Mouse (Mus musculus): ENCODE results near the gene Zfp451. TPM values are rescaled to one million over a fixed set of nuclear protein-coding genes. Genes with fewer than 3 reads are reported as not detected.

The Zfp451 gene
- total RNA-seq, 2 experiments from 2014 or later, result 22.7 to 31.4 TPM

DNA sequence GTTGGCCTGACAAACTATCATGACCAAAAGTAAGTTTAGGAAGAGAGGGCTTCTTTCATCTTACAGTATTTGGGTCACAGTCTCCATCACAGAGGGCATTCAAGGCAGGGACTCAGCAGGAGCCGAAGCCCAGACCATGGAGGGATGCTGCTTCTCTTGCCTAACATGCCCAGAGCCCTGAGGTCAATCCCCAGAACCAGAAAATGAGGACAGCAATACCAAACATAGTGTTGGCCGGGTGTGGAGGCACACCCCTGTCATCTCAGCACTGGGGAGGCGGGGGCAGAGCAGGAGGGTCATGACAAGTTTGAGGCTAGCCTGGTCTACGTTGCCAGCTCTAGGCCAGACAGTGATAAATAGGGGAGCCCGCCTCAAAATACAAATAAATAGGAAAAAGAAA lies 89.3 kb downstream of the Zfp451 start:
- ATAC-seq (replicated peaks; ENCODE audit: low FRiP score, poor library complexity, severe bottlenecking), result no peak

DNA sequence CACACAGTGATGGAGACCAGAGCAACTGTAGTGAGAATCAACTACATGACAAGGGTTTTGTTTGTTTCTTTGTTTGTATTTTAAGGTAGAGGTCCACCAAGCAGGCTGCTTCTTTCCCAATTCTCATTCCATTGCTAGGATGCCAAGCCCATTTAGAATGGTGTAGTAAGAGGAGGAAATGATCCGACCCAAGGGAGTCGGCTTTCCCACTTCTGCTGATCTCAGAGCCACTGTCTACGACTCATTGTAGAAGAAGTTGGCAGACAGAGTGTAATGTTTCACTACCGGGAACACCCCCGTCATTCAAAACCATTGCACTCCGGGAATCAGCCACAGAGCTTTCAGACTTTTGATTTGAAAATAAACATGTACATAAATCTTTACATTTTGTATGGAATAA lies 89.9 kb downstream of the Zfp451 start:
- ATAC-seq (replicated peaks; ENCODE audit: low FRiP score, poor library complexity, severe bottlenecking), result no peak

DNA sequence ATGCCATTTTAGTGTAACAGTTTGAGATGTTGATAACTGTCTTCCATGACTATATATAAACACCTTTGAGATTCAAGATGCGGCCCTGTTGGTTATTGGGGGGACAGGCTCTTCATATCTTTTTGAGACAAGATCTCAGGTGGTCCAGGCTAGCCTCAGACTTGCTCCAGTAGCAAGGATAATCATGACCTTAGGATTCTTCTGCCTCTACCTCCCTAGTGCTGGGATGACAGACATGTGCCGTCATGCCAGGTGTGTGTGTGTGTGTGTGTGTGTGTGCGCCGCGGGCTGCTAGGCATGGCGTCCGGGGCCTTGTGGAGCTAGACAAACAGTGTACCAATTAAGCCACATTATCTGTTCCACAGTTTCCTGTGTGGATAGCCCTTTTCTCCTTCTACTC lies 93.4 kb downstream of the Zfp451 start:
- ATAC-seq (replicated peaks; ENCODE audit: low FRiP score, poor library complexity, severe bottlenecking), result no peak

DNA sequence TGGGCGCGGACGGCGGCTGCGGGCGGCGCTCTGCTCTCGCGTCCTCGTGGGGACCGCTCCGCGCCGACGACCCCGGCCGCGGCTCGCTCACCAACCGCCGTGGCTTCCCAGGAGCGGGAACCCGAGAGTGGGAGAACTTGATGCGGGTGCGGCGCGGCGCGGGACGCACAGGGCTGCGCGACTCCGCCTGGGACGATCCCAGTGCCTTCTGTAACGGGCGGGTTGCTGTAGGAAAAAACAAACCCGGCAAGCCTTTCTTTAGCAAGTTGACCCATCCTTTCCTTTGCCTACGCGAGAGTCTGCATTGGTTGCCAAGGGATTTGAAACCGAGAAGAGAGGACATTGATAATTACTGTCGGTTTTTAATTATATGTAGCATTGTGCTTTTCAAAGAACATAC lies 94.2 kb downstream of the Zfp451 start:
- peak; percentile 39; the same call in 1 of the 2 replicates for ATAC-seq (replicated peaks; ENCODE audit: low FRiP score, poor library complexity, severe bottlenecking)

DNA sequence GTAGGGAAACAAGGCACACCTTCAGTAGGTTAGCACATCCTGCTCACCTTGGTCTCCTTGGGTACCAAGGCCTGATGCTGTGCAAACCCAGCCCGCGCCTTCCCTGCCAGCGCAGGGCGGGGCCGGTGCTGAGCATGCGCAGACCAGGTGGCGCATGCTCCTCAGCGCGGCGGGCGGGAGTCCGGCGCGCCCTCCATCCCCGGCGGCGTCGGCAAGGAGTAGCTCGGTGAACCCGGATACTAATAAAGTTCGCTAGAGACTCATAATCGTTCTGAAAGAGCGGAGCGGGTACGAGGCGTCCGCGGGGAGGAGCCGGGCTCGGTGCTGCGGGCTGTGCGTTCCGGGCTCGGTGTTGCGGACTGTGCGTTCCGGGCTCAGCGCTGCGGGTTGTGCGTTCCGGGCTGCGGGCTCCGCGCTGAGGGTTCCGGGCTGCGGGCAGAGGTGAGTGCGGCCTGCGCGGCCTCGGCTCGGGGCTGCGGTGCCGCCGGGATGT lies 94.6 kb downstream of the Zfp451 start, which contains the start of gene Rab23:
Rab23 (plus strand) TSS at position 155 of the 493 bp plus-strand sequence.
- peak; percentile 93 for ATAC-seq (replicated peaks; ENCODE audit: low FRiP score, poor library complexity, severe bottlenecking)

DNA sequence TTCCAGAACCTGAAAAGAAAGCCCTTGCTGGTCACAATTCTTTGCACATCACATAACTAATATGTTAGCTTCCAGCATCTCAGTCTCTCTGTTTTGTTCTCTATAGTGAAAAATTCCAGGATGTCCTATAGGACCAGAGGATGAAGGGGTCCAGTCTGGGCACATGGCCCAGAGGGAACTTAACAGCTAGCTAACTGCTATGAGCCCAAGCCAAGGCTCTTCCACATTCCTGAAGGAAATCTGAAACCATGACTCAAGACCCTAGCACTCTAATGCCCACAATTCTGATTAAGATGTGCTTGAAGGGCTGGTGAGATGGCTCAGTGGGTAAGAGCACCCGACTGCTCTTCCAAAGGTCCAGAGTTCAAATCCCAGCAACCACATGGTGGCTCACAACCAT lies 96.8 kb downstream of the Zfp451 start:
- ATAC-seq (replicated peaks; ENCODE audit: low FRiP score, poor library complexity, severe bottlenecking), result no peak

DNA sequence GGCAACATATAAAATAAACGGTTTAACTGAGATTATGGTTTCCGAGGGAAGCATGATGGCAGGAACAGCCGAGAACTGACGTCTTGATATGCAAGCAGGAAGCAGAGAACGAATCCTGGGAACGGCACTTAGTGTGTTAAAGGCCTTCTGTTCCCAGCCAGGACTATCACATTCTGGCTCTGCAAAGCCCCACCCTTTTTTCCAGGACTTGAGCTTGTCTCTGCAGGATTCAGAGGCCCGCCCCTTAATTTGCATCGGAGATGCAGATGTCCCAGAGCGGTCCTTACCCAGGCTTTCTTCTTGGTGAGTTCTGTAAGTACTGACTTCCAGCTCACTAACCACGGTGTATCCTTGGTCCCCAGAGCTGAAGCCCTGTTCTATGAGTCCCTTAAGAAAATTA lies 99.6 kb downstream of the Zfp451 start:
- ATAC-seq (replicated peaks; ENCODE audit: low FRiP score, poor library complexity, severe bottlenecking), result no peak

DNA sequence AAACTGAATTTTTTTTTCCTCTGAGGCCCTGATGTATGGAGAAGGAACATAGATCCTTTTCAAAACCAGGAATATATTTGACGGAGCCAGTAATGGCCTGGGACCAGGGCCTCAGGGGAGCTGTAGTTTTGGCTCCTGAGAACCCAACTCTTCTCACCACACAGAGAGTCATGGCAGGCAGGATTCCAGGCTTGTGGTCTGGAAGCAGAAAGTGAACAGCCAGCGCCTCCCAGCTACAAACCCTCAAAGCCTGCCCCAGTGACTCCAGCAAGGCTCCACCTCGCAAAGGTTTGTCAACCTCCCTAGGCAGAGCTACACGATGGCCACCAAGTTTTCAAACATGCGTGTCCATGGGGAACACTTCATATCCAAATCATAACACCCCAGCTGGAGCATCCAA lies 102.4 kb downstream of the Zfp451 start:
- ATAC-seq (replicated peaks; ENCODE audit: low FRiP score, poor library complexity, severe bottlenecking), result no peak

Other genes starting within 250 kb of the Zfp451 start
- 62.5 and 83.6 TPM in 2 replicates for gene Prim2, start 144.8 kb downstream of the Zfp451 start, total RNA-seq (2015; ENCODE audit: low replicate concordance)
- gene Prim2, start 144.8 kb downstream of the Zfp451 start, total RNA-seq (2017; ENCODE audit: low replicate concordance), result 84.2 and 84.9 TPM in 2 replicates
- gene Rab23, start 94.7 kb downstream of the Zfp451 start, total RNA-seq (2015; ENCODE audit: low replicate concordance), result 1.7 and 3.6 TPM in 2 replicates
- 4.0 and 8.9 TPM in 2 replicates for gene Rab23, start 94.7 kb downstream of the Zfp451 start, total RNA-seq (2017; ENCODE audit: low replicate concordance)
- gene Bag2, start 56.8 kb downstream of the Zfp451 start, total RNA-seq (2015; ENCODE audit: low replicate concordance), result 25.9 and 37.7 TPM in 2 replicates
- 33.9 and 59.6 TPM in 2 replicates for gene Bag2, start 56.8 kb downstream of the Zfp451 start, total RNA-seq (2017; ENCODE audit: low replicate concordance)
- gene Bend6, start 93.2 kb upstream of the Zfp451 start, total RNA-seq (2015; ENCODE audit: low replicate concordance), result 3.4 TPM in 1 of 2 replicates, not detected in the other
- gene Bend6, start 93.2 kb upstream of the Zfp451 start, total RNA-seq (2017; ENCODE audit: low replicate concordance), result not detected in 2 replicates
- 1.7 and 1.8 TPM in 2 replicates for gene Dst, start 93.6 kb upstream of the Zfp451 start, total RNA-seq (2015; ENCODE audit: low replicate concordance)
- 1.7 and 2.4 TPM in 2 replicates for gene Dst, start 93.6 kb upstream of the Zfp451 start, total RNA-seq (2017; ENCODE audit: low replicate concordance)

Measured in erythroid progenitor cell, adult 5-6 weeks (primary cell).